Mouse (Mus musculus): ENCODE measurements at regions not wholly inside any gene's neighbourhood (a gene's known extent, or its start where the extent isn't known, plus 50 kb on each side); places are given as distances from the start of the nearest gene placed in this dataset.

GRCm38 (mm10) chr14:48942882-48943281, 123.0 kb upstream of the Ap5m1 start:
- DNase-seq, result no peak

DNA sequence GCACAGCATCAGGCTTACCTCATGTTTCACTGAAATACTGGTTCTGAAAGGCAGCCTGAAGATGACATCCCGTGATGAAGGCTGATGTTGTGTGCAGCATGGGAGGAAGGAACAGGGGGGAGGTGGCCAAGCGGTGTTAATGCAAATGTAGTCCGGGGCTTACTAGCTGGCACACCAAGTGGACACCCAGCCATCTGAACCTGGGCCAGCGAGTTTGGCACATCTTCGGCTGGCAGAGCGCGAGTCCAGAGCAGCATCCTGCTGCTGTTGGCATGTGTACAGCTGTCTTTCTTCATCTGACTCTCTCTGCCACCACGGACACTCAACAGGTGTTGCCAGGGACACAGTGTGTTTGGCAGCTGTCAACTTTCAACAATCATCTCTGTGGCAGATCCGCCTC, 135.0 kb upstream of the Ap5m1 start:
- peak; percentile 19 to 34 for DNase-seq

- DNase-seq, result no peak
These were observed 140.0 kb upstream of the Ap5m1 start for GRCm38 (mm10) chr14:48925870-48926269.

DNA sequence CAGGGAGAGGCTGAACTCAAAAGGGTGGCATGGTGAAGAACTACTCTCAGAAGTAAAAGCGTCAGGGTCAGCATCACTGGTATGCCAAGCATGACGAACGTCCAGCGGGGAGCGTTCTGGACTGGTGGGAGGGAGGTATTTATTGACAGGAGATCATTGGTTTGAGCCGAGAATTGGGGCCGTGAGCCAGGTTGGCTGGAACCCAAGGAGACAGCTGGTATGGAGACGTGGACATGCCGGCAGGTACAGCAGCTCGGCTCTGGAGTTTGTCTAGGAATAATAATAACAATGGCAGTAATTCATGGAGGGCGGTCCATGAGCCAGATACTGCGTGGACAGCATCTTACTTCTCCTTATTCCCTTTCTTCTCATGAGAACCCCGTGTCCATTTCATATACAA, 156.5 kb upstream of the Ap5m1 start:
- no peak for DNase-seq

DNA sequence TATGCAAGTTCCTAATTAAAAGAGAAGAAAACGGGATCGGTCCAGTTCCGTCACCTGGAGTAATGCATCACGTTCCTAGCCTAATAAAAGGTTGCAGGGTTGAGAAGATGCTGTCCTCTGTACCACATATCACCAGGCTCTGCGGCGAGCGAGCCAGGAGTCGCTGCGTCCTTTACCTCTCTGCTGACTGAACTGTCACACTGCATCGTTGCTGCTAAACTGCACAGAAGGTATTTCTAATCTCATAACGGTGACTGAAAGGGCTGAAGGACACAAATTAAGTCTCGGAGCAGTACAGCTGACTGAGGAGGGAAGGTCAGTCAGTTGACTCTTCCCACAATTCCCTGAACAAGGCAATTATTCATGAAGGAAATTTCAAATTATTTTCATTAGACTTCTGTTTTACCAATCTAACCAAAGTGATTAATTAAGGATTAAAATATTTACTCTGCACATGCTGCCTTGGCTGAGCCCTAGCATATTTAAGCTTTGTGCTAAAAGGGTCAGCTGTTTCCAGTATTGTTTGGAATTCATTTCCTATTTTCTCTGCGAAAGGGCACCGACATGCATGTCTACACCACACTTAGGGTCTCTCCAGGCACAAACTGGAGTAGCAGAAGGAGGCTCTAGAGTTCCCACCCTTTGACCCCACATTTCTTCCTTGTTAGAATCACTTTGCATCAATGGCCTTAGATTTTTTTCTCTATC, 157.8 kb upstream of the Ap5m1 start:
- DNase-seq, result no peak

DNA sequence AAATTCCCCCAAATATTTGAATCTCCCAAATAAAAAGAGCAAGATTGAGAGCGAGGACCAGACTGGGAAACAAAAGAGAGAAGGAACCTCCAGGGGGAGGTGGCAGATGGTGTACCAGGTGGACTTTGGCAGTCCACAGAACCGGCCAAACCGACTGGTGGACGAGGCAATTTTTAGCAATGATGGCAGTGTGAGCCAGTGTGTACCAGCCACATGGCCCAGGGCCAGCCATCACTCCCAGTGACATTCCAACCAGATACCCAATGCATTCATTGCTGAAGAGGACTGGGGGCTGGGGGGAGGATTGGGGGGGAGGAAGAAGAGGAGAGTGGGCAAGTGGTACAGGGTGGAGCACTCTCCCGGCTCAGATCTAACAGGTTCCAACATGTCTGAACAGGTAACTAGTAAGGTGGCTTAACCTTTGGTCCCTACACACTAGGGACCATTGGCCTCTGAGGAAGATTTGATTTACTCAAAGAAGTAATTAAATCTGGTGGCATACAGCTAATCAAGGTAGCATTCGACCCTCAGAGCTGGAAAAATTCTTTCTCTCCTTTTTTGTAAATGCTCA, 158.4 kb upstream of the Ap5m1 start:
- DNase-seq, result no peak

DNA sequence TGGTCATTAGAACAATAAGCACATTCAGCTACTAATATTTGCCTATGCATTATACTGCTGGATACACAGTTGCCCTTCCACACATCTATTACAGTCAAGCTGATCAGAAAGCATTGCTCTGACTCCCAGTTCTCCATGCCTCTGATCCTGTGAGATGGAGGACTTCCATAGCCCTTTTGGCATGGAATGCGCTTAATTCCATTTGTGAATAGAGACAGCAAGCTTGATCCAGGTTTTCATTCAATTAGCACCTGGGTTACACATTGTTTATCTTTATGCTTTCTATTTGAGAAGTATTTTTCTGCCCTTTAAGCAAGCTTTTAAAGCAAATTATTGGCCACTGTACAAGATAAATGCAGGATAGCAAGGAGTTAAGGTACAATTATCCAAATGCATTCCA, 158.9 kb upstream of the Ap5m1 start:
- no peak for DNase-seq

- DNase-seq, result no peak
These were observed 161.3 kb upstream of the Ap5m1 start for GRCm38 (mm10) chr14:48904576-48904975.

GRCm38 (mm10) chr14:48903526-48903925, 162.4 kb upstream of the Ap5m1 start:
- DNase-seq, result no peak

GRCm38 (mm10) chr14:48900201-48900600, 165.7 kb upstream of the Ap5m1 start:
- no peak for DNase-seq

DNA sequence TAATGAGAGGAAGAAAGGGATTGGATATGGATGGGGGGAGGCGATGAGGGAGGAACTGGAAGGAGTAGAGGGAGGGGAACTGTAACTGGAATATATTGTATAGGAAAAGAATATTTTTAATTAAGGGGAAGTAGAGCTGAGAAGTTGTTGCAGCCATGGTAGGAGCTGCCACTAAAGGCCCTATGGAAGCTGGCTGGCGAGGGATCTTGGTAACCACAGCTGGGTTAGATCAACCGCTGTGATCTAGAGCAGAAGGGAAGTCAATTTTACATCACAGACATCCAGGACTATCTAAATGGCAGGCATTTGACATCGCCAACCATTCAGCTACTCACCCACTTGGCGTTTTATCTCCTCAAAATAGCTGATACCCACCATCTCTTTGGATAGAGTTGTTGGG, 168.8 kb upstream of the Ap5m1 start:
- DNase-seq, result no peak

GRCm38 (mm10) chr14:48896235-48896634, 169.7 kb upstream of the Ap5m1 start:
- DNase-seq, result no peak

DNA sequence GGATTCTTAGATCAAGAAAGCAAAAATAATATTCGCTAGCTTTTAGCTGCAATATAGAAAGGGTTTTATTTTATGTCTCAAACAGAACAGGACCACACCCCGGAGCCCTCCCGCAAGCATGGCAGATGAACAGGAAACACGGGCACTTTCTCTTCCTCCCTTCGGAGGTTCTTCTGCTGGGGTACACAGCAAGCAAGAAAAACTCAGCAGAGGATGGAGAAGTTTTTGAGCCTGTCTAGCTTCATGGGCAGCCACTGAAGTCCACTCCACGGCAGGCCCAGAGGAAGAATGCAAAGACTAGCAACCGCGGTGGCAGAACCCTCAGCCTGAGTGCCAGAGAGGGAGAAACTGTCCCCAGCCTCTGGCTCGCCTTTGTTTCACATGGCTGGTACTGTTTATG, 174.7 kb upstream of the Ap5m1 start:
- DNase-seq, result no peak

GRCm38 (mm10) chr14:48888954-48889353, 176.9 kb upstream of the Ap5m1 start:
- no peak for DNase-seq

DNA sequence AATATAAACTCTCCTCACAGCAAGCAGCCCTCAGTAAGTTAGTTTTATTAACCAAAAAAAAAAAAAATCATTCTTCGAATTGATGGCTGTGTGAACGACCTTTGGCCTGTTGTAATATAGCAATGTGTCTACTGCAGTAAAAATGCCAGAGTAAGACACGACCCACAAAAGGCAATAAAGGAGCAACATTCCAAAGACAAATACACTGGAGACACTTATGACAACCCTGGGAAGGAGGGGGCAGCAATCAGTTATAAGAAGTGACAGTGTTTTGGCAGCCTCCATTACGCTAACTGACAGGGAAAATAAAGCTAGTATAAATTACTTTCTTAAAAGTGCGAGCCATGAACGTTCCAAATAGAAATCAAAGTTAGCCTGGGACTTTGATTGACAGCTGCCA, 185.9 kb upstream of the Ap5m1 start:
- no peak for DNase-seq

DNA sequence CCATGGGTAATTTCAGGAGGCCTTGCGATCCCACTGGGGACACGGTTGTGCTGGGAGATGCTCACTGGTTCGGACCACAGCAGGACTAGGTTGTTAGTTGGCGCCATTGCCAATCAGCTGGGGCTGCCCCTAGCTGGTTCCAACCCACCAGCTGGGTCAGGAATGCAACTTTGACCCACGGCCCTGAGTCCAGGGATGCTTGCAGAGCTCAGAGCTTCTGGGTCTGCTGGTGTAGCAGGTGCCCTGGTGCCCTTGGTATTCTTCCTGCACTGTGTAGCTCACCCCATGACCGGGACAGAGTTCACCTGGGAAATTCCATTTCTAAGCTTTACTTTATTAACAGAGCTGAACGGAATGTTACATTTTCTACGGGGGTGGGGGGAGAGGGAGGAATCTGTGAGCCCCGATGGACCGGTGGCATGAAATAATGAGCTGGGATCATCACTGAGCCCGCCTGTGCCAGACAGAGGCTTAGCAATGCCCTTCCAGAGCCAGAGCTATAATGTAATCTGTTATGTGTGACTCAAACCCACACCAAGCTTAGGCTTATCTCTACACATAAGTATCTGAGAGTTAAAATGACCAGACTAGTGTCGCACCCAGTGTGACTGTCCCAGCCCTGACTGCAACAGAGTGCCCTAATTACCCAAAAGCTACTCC, 187.8 kb upstream of the Ap5m1 start:
- no peak for DNase-seq

GRCm38 (mm10) chr14:48871313-48871712, 194.6 kb upstream of the Ap5m1 start:
- DNase-seq, result no peak

DNA sequence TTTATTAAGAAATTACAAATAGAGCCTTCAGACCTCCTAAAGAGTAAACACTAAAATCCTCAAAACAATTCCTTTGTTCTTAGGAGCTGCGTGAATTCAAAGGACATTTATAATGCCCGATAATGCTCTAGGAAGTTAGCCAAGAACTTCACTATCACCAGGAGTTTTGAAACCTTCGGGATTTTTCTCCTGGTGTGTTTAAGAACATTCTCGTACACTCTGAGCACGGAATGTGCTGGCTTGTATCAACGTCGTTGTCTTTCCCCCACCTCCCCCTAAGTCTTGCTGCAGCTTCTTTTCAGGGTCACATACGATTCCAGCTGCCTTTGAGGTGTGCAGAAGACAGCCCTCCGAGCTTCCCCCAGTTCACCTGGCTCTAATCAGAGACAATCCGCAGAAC, 195.9 kb upstream of the Ap5m1 start:
- DNase-seq, result no peak

DNA sequence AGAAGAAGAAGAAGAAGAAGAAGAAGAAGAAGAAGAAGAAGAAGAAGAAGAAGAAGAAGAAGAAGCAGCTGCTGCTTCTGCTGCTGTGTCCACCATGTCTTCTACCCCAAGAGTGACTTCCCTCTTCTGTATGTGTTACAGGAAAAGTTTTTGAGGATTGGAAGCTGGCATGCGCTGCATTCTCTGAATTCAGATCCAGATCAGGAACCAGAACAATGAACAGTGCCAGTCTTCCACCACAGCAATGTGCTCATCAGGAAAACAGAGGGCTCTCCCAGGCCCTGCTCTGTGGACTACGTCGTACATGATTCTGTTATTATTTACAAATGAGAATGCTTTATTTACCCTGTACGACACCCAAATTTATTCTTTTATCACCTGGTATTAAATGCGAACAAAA, 181.8 kb upstream of the Otx2 start:
- DNase-seq, result no peak

DNA sequence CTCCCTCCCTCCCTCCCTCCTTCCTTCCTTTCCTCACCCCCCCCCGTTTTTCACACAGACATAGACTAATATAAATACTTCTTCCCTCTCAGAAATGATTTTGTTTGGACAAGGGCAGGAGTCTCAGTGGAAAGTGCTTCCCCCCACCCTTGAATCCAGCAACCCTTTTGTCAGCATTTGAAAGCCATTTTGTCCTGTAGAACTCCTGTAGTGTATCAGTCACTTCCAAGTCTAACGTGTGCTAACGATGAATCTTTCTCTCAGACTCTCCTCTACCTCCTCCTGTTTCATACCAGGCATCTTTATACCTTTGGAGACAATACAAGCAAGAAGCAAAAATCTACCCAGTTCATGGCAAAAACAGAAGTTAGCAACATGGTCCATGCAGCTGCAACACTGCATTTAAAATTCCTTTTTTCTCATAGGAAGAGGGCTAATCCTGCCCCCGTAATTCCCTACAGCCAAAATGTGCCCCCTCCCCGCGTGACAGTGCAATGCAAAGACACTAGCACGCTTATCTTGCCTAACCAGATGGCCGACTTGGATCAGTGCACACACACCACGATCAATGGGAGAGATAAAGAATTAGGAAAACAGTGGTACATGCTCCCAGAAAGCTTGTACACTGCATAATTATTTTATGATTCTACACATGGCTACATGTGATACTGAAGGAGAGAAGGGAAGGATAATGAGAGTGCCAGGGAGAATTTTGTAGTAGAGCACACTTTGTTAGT, 180.7 kb upstream of the Otx2 start:
- no peak for DNase-seq

DNA sequence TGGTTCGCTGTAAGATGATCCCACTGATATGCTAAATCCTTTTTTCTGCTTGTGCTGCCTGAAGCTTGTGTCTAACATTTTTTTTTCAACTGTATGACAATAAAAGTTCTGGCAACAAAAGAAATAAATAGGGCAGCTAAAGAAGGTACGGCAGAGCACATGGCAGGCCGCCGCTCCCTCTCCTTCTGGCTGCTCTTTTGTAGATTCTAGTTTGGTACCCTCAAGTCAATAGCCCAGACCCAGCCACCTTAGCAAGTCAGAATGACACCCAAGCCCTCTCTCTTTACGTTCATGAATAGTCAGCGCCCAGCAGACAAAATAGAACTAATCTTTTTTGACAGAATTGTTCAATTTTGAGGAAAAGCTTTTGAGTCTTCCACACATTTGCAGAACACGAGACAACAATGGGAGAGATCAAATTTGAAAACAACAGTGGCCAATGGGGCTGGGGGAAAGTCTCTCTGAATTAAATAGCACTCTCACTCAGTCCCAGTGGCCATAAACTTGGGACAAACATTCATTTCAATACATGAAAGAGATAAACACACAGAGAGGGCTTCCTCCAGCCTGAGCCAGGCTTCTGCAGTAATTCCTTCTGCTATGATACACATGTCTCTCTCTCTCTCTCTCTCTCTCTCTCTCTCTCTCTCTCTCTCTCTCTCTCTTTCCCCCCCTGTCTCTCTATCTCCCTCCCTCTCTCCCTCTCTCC, 180.0 kb upstream of the Otx2 start:
- DNase-seq, result no peak

- no peak for DNase-seq
These were observed 179.2 kb upstream of the Otx2 start for GRCm38 (mm10) chr14:48852787-48853186.

- no peak for DNase-seq
These were observed 178.4 kb upstream of the Otx2 start for GRCm38 (mm10) chr14:48852061-48852460.

Measured in layer of hippocampus, postnatal 36 days (tissue).